In genomic region chr14:75457221-75457600, GRCm38 (mm10) we compare ENCODE assay signal across 8 mouse cellular contexts. TPM values are rescaled to one million over a fixed set of nuclear protein-coding genes. Genes with fewer than 3 reads are reported as not detected.
DNase-seq lines count a peak whose midpoint lies in the region; ATAC-seq and TF ChIP-seq lines count a peak whose summit lies in the region.

No protein-coding gene starts in this region.

- H3K9me3 ChIP-seq in kidney, embryonic 15.5 days (replicated peaks): no peaks in the 10 kb centered on the region
- no peaks in the 10 kb centered on the region for H3K9me3 ChIP-seq in forebrain, embryonic 13.5 days (replicated peaks)
- H3K9me3 ChIP-seq in liver, embryonic 15.5 days (replicated peaks): no peaks in the 10 kb centered on the region

- 33% methylated on average over 8 of the region's 8 CpGs for WGBS in kidney, embryonic 15.5 days
- 10% methylated on average over 8 of the region's 8 CpGs for WGBS in forebrain, embryonic 13.5 days
- WGBS in liver, embryonic 15.5 days (ENCODE audit: insufficient replicate concordance): 38% methylated on average over 8 of the region's 8 CpGs

- no peak overlapping the region for H3K27ac ChIP-seq in kidney, embryonic 15.5 days
- H3K27ac ChIP-seq in forebrain, embryonic 13.5 days: peak overlapping the region; percentile 94
- no peak overlapping the region for H3K27ac ChIP-seq in liver, embryonic 15.5 days (replicated peaks)

- DNase-seq in kidney, postnatal 14 days: no peak
- peak; percentile 70 for DNase-seq in brain, embryonic 14.5 days (ENCODE audit: low read depth)
- DNase-seq in urinary bladder, postnatal 14 days (ENCODE audit: low spot score): no peak
- no peak for DNase-seq in cerebellum, adult 11-12 months
- no peak for DNase-seq in adrenal gland, postnatal 14 days

- no peaks in the 10 kb centered on the region for H3K36me3 ChIP-seq in kidney, embryonic 15.5 days
- peaks cover 2% of the 10 kb centered on the region; the same call in 1 of the 2 replicates for H3K36me3 ChIP-seq in forebrain, embryonic 13.5 days (ENCODE audit: poor library complexity, severe bottlenecking)
- H3K36me3 ChIP-seq in liver, embryonic 15.5 days (replicated peaks): no peaks in the 10 kb centered on the region

- H3K4me1 ChIP-seq in kidney, embryonic 15.5 days: peaks cover 25% of the 10 kb centered on the region
- peaks cover 75% of the 10 kb centered on the region for H3K4me1 ChIP-seq in forebrain, embryonic 13.5 days
- no peaks in the 10 kb centered on the region for H3K4me1 ChIP-seq in liver, embryonic 15.5 days (replicated peaks)

- no peak for TF ChIP-seq POLR2A in brain, embryonic 14.5 days (IDR thresholded peaks at IDR 0.05; ENCODE audit: borderline replicate concordance, extremely low read depth, insufficient read depth, insufficient read length, poor library complexity, severe bottlenecking)

- no peak for TF ChIP-seq CTCF in brain, embryonic 14.5 days (IDR thresholded peaks at IDR 0.05; ENCODE audit: borderline replicate concordance, extremely low read depth, insufficient read depth, insufficient read length)

- H3K9ac ChIP-seq in kidney, embryonic 15.5 days: peak overlapping the region; percentile 23; the same call in 1 of the 2 replicates
- H3K9ac ChIP-seq in forebrain, embryonic 13.5 days: peak overlapping the region; percentile 74
- no peak overlapping the region for H3K9ac ChIP-seq in liver, embryonic 15.5 days

- ATAC-seq in kidney, embryonic 15.5 days (replicated peaks; ENCODE audit: low FRiP score): peak; percentile 35
- peak; percentile 34 for ATAC-seq in forebrain, embryonic 13.5 days
- ATAC-seq in liver, embryonic 15.5 days (ENCODE audit: insufficient read depth): no peak

- peak overlapping the region; percentile 74 for H3K4me2 ChIP-seq in kidney, embryonic 15.5 days
- peak overlapping the region; percentile 77 for H3K4me2 ChIP-seq in forebrain, embryonic 13.5 days
- H3K4me2 ChIP-seq in liver, embryonic 15.5 days: peak overlapping the region; percentile 32

- peak overlapping the region; percentile 40 for H3K4me3 ChIP-seq in kidney, embryonic 15.5 days (replicated peaks)
- peak overlapping the region; percentile 58 for H3K4me3 ChIP-seq in forebrain, embryonic 13.5 days
- 0 out of 2 replicates have a peak overlapping the region, but pooled peaks have one; percentile 4 for H3K4me3 ChIP-seq in liver, embryonic 15.5 days (replicated peaks)

- peaks cover 30% of the 10 kb centered on the region for H3K27me3 ChIP-seq in kidney, embryonic 15.5 days
- H3K27me3 ChIP-seq in forebrain, embryonic 13.5 days: no peaks in the 10 kb centered on the region
- peaks cover 35% of the 10 kb centered on the region for H3K27me3 ChIP-seq in liver, embryonic 15.5 days

RNA-seq across cellular contexts. Expression of gene Siah3, which starts 1.4 kb away (rescaled TPM):
- polyA plus RNA-seq in kidney, embryonic 15.5 days (2015; fragmentation: Nextera tagmentation; extraction: Ambion mirVana): 0.14 and 0.19 TPM in 2 replicates
- polyA plus RNA-seq in brain, embryonic 14.5 days (2012; rRNA removed): 7.0 and 8.6 TPM in 2 replicates
- polyA plus RNA-seq in forebrain, embryonic 13.5 days (2015; fragmentation: Nextera tagmentation; extraction: Ambion mirVana): 5.9 and 6.7 TPM in 2 replicates
- polyA plus RNA-seq in liver, embryonic 15.5 days (2015; fragmentation: Nextera tagmentation; extraction: Ambion mirVana): 0.09 and 0.10 TPM in 2 replicates
- 0.53 and 0.63 TPM in 2 replicates for total RNA-seq in adrenal gland, postnatal 14 days (2021)

Comparison
In these comparisons a context has a peak if more than half of its experiments do, and no peak if none do; other contexts are left out.
1. H3K4me3 ChIP-seq: peak in every context shown above with its lines; median percentile 58 in forebrain, embryonic 13.5 days; 40 in kidney, embryonic 15.5 days; 4 in liver, embryonic 15.5 days.